Mouse (Mus musculus): ENCODE data around the gene Rnf24. TPM values are rescaled to one million over a fixed set of nuclear protein-coding genes. Genes with fewer than 3 reads are reported as not detected.
"Not testable (repeated sequence)": the region's sequence is repeated elsewhere in the genome, so short reads cannot be mapped to it uniquely, and the experiment has no call there.

Rnf24 gene
- polyA plus RNA-seq, 1 experiment: 1.2 TPM

DNA sequence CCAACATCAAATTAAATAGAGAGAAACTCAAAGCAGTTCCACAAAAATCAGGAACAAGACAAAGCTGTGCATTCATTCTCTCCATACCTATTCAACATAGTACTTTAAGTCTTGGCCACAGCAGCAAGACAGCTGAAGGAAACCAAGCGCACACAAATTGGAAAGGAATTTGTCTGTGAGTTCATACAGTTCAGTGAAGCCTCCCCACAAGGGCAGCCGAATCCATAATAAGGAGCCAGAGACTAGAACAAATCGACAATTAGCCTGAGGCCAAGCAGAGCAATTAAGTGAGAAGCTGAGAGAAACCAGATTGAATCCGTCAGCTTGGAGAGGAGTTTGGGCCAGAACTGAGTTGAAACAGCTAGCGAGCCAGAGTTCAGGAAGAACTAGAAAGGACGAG is 33.3 kb downstream of the Rnf24 start:
- TF ChIP-seq CTCF (IDR thresholded peaks at IDR 0.05; ENCODE audit: extremely low read depth, insufficient read depth, insufficient read length, insufficient replicate concordance): no peak
- TF ChIP-seq POLR2A (IDR thresholded peaks at IDR 0.05; ENCODE audit: low read depth, low read length): no peak
- 95% methylated on average over 6 of the region's 6 CpGs for WGBS
- no peak for DNase-seq (ENCODE audit: low read depth in 1 of 2, low spot score in 2 of 2)
- H3K4me3 ChIP-seq (ENCODE audit: extremely low read depth, insufficient read depth, insufficient read length): no peak overlapping the region
- H3K36me3 ChIP-seq (ENCODE audit: control insufficient read depth, insufficient read depth, low read length): no peaks in the 10 kb centered on the region
- H3K27me3 ChIP-seq (ENCODE audit: control insufficient read depth, insufficient read depth, low read length): no peaks in the 10 kb centered on the region
- H3K27ac ChIP-seq (ENCODE audit: insufficient read depth, low read length): no peak overlapping the region
- peaks cover 5% of the 10 kb centered on the region for H3K4me1 ChIP-seq (ENCODE audit: control insufficient read depth, insufficient read depth, insufficient read length)

DNA sequence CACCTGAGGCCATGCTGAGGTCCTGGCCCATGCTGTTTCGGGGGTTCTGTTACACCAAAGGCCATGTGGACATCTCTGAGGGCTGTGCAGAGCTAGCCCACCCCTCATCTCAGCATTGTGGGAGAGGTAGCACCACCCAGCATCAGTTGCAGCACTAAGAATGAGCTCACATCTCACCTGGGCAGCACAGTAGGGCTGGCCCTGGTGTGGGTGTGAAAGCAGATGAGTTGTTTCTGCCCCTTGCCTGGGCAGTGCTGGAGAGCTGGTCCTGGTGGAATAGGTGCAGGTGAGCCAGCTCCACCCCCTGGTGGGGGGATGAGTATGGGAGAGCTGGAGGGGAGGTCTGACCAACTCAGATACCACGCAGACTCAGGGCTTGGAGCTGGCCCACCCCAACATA is 36.5 kb downstream of the Rnf24 start:
- Histone ChIP-seq H3K4me1 (ENCODE audit: control insufficient read depth, insufficient read depth, insufficient read length) (peaks cover 5% of the 10 kb centered on the region; the same call in 1 of the 2 replicates), H3K27ac (ENCODE audit: insufficient read depth, low read length) (no peak overlapping the region), H3K36me3 (ENCODE audit: control insufficient read depth, insufficient read depth, low read length) (no peaks in the 10 kb centered on the region), H3K4me3 (ENCODE audit: extremely low read depth, insufficient read depth, insufficient read length) (no peak overlapping the region), H3K27me3 (ENCODE audit: control insufficient read depth, insufficient read depth, low read length) (no peaks in the 10 kb centered on the region)
- 77% methylated on average over 2 of the region's 2 CpGs for WGBS
- no peak for DNase-seq (ENCODE audit: low read depth in 1 of 2, low spot score in 2 of 2)
- TF ChIP-seq POLR2A (IDR thresholded peaks at IDR 0.05; ENCODE audit: low read depth, low read length) (no peak), CTCF (IDR thresholded peaks at IDR 0.05; ENCODE audit: extremely low read depth, insufficient read depth, insufficient read length, insufficient replicate concordance) (no peak)

DNA sequence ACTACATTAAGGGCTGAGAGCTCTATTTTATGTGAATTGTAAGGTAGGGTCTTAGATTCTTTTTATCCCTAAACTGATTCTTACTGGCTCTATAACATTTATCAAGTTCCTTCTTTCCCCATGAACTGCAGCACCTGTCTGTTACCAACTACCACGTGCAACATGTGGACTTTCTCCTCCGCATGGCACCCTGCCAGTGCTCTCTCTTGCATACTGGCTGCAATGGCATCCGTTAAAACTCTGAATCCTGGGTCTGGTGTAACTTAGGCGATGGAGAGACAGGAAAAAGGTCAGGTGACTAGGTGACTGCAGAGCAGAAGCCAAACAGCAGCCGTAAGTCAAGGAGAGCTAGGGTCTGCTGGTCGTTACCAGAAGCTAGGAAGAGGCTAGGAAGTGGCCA is 43.4 kb downstream of the Rnf24 start:
- 80% methylated on average over 6 of the region's 6 CpGs for WGBS
- Histone ChIP-seq H3K4me1 (ENCODE audit: control insufficient read depth, insufficient read depth, insufficient read length) (no peaks in the 10 kb centered on the region), H3K4me3 (ENCODE audit: extremely low read depth, insufficient read depth, insufficient read length) (no peak overlapping the region), H3K27me3 (ENCODE audit: control insufficient read depth, insufficient read depth, low read length) (no peaks in the 10 kb centered on the region), H3K36me3 (ENCODE audit: control insufficient read depth, insufficient read depth, low read length) (no peaks in the 10 kb centered on the region), H3K27ac (ENCODE audit: insufficient read depth, low read length) (no peak overlapping the region)
- no peak for TF ChIP-seq CTCF (IDR thresholded peaks at IDR 0.05; ENCODE audit: extremely low read depth, insufficient read depth, insufficient read length, insufficient replicate concordance)
- TF ChIP-seq POLR2A (IDR thresholded peaks at IDR 0.05; ENCODE audit: low read depth, low read length): no peak
- DNase-seq (ENCODE audit: low read depth in 1 of 2, low spot score in 2 of 2): no peak

DNA sequence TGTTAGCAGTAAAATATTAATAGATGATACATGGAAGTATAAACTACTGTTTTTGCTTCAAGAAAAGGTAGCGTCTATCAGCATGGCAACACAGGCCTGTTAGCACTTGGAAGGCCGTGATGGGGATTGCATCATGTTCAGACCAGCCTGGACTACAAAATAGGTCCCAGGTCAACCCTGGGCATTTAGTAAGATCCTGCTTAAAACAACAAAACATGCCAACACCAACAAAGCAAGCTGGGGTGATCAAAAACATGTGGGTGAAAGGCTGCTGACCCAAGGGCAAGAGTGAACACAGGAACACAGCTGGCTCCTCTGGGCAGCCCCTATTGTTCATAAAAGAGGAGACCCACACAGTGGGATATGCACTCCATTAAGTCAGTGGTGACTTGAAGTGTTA is 44.9 kb downstream of the Rnf24 start:
- WGBS: 89% methylated on average over 2 of the region's 2 CpGs
- H3K4me3 ChIP-seq (ENCODE audit: extremely low read depth, insufficient read depth, insufficient read length): no peak overlapping the region
- peaks cover 4% of the 10 kb centered on the region for H3K36me3 ChIP-seq (ENCODE audit: control insufficient read depth, insufficient read depth, low read length)
- TF ChIP-seq CTCF (IDR thresholded peaks at IDR 0.05; ENCODE audit: extremely low read depth, insufficient read depth, insufficient read length, insufficient replicate concordance) (no peak), POLR2A (IDR thresholded peaks at IDR 0.05; ENCODE audit: low read depth, low read length) (no peak)
- no peaks in the 10 kb centered on the region for H3K4me1 ChIP-seq (ENCODE audit: control insufficient read depth, insufficient read depth, insufficient read length)
- H3K27me3 ChIP-seq (ENCODE audit: control insufficient read depth, insufficient read depth, low read length): no peaks in the 10 kb centered on the region
- no peak for DNase-seq (ENCODE audit: low read depth in 1 of 2, low spot score in 2 of 2)
- H3K27ac ChIP-seq (ENCODE audit: insufficient read depth, low read length): no peak overlapping the region

DNA sequence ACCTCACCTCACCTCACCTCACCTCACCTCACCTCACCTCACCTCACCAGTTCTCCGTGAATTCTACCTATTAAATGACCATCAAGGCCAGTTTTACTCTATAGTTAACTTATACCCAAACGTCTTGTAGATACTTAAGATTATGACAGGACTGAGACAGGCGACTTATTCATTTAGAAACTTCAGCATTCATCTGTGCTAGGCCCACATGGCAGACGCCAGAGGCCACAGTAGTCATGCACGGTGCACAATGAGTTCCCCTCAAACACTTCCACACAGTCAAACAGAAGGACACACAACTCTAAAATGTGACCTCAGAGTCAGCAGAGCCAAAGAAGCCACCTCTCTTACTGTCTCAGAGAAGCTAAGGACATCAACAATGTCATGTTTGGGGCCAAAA is 45.3 kb downstream of the Rnf24 start:
- H3K36me3 ChIP-seq (ENCODE audit: control insufficient read depth, insufficient read depth, low read length): peaks cover 4% of the 10 kb centered on the region
- TF ChIP-seq POLR2A (IDR thresholded peaks at IDR 0.05; ENCODE audit: low read depth, low read length): no peak
- no peak for TF ChIP-seq CTCF (IDR thresholded peaks at IDR 0.05; ENCODE audit: extremely low read depth, insufficient read depth, insufficient read length, insufficient replicate concordance)
- H3K4me3 ChIP-seq (ENCODE audit: extremely low read depth, insufficient read depth, insufficient read length): no peak overlapping the region
- no peak for DNase-seq (ENCODE audit: low read depth in 1 of 2, low spot score in 2 of 2)
- no peaks in the 10 kb centered on the region for H3K4me1 ChIP-seq (ENCODE audit: control insufficient read depth, insufficient read depth, insufficient read length)
- H3K27me3 ChIP-seq (ENCODE audit: control insufficient read depth, insufficient read depth, low read length): no peaks in the 10 kb centered on the region
- 86% methylated on average over 5 of the region's 5 CpGs for WGBS
- no peak overlapping the region for H3K27ac ChIP-seq (ENCODE audit: insufficient read depth, low read length)

DNA sequence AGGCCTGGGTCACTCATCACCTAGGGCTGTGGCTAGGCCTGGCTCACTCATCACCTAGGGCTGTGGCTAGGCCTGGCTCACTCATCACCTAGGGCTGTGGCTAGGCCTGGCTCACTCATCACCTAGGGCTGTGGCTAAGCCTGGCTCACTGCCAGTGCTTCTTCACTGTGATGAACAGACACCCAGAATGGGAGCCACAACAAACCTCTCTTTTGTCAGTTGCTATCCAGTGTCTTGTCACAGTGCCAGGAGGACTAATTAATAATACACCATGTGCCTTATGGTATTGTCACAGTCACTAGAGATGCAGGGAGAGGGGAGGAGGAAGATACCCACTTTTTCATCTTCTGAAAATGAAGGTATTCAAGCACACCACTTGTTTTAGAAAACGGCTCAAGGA is 47.5 kb downstream of the Rnf24 start:
- not testable (repeated sequence) for H3K36me3 ChIP-seq (ENCODE audit: control insufficient read depth, insufficient read depth, low read length); DNase-seq (ENCODE audit: low read depth in 1 of 2, low spot score in 2 of 2); H3K27me3 ChIP-seq (ENCODE audit: control insufficient read depth, insufficient read depth, low read length); H3K4me1 ChIP-seq (ENCODE audit: control insufficient read depth, insufficient read depth, insufficient read length); H3K4me3 ChIP-seq (ENCODE audit: extremely low read depth, insufficient read depth, insufficient read length); H3K27ac ChIP-seq (ENCODE audit: insufficient read depth, low read length)
- 90% methylated on average over 1 of the region's 1 CpGs for WGBS

DNA sequence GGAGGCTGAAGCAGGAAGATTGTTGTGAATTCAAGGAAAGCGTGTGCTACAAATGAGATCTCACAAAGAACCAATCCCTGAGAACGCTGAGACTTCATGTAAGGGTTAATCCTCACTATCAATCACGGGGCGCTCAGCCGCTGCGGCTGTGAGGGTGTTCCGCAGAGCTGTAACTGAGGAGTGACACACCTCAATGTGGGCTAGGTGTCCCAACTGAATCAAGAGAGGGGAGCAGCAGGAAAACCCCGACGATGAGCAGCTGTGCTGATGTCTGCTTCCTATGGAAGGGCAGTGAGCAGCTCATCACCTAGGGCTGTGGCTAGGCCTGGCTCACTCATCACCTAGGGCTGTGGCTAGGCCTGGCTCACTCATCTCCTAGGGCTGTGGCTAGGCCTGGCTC is 48.2 kb downstream of the Rnf24 start:
- no peak overlapping the region for H3K27ac ChIP-seq (ENCODE audit: insufficient read depth, low read length)
- H3K36me3 ChIP-seq (ENCODE audit: control insufficient read depth, insufficient read depth, low read length): peaks cover 4% of the 10 kb centered on the region
- TF ChIP-seq POLR2A (IDR thresholded peaks at IDR 0.05; ENCODE audit: low read depth, low read length) (no peak), CTCF (IDR thresholded peaks at IDR 0.05; ENCODE audit: extremely low read depth, insufficient read depth, insufficient read length, insufficient replicate concordance) (no peak)
- 92% methylated on average over 9 of the region's 9 CpGs for WGBS
- H3K27me3 ChIP-seq (ENCODE audit: control insufficient read depth, insufficient read depth, low read length): no peaks in the 10 kb centered on the region
- no peaks in the 10 kb centered on the region for H3K4me1 ChIP-seq (ENCODE audit: control insufficient read depth, insufficient read depth, insufficient read length)
- no peak overlapping the region for H3K4me3 ChIP-seq (ENCODE audit: extremely low read depth, insufficient read depth, insufficient read length)
- DNase-seq (ENCODE audit: low read depth in 1 of 2, low spot score in 2 of 2): no peak

Measured in spleen, adult 2 months (tissue).